Mouse (Mus musculus): ENCODE measurements around the gene Saxo2.

- TF ChIP-seq CTCF (IDR thresholded peaks at IDR 0.05; ENCODE audit: low read depth) (no peak), EP300 (IDR thresholded peaks at IDR 0.05; ENCODE audit: low read depth) (no peak)
These were observed 16.3 kb upstream of the Saxo2 start for GRCm38 (mm10) chr7:82664604-82665003.

All from heart, postnatal 0 days (tissue).